Mouse (Mus musculus) thymus, adult 2 months (tissue): ENCODE measurements around the gene Grm2.

ENCODE experiments used
- CTCF ChIP-seq: fragments of 200-500 bp; IDR thresholded peaks from 2 replicates; pipeline ENCODE4 v1.5.1; 2012; ENCODE audit warnings: mild to moderate bottlenecking, control low read depth, low read length, moderate library complexity, borderline replicate concordance; ENCODE audit not compliant: control insufficient read depth, poor library complexity, insufficient read depth; ENCODE audit errors: extremely low read depth
- POLR2A ChIP-seq: fragments of 200-500 bp; IDR thresholded peaks from 2 replicates; pipeline ENCODE4 v1.6.1; 2012; ENCODE audit warnings: mild to moderate bottlenecking, low read length, control low read depth, moderate library complexity; ENCODE audit not compliant: control insufficient read depth, poor library complexity, insufficient read depth; ENCODE audit errors: extremely low read depth

DNA sequence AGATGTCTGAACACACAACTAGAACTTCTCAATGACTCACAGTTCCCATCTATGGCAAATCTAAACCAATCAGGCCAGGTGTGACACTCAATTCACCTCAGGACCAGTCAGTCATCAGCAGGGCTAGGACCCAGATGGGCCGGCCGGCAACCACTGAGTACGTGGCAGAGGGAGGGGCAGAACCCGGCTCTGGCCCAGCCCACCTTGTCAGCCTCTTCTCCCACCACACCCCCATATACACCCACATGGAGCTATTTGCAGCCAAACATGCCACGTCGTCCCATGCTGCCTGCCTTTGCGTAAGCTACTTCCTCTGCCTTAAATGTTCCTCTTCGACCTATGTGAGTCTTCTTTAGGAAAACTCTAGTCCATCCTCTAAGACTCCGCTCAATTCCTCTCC lies 20.1 kb upstream of the Grm2 start:
- TF ChIP-seq CTCF: no peak
- no peak for TF ChIP-seq POLR2A
